Mouse (Mus musculus) adrenal gland, adult 18-20 months (tissue): ENCODE data around the gene Jmjd1c. TPM values are rescaled to one million over a fixed set of nuclear protein-coding genes. Genes with fewer than 3 reads are reported as not detected.

Experiments
- DNase-seq, 2 experiments: peaks; one replicate each; pipeline ENCODE4 v3.0.0; 2021 to 2022; ENCODE audit warnings: low spot score in 2 of 2
- total RNA-seq, 2 experiments: library from RNA; stranded (reverse); gene quantifications; 1 replicate in 1 of 2; 2 replicates in 1 of 2; pipeline ENCODE4 v1.2.3; 2021

Gene Jmjd1c
- total RNA-seq, 2 experiments from 2014 or later: 44.4 to 49.7 TPM

DNA sequence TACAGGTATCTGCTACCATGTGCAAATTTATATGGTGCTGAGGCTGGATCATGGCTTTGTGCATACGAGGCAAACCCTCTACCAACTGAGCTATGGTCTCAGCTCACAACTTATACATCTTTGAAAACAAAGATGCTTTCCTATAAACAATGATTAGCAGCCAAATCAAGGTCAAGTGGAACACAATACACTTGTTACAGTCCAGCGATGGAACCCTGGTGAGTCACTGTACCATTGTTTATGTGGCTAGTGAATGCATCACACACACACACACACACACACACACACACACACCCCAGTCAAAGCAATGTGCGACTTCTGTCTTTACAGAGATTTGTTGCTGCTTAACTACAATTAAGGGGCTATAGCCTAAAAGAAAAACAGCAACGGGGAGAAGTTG, 24.5 kb upstream of the Jmjd1c start:
- no peak for DNase-seq

DNA sequence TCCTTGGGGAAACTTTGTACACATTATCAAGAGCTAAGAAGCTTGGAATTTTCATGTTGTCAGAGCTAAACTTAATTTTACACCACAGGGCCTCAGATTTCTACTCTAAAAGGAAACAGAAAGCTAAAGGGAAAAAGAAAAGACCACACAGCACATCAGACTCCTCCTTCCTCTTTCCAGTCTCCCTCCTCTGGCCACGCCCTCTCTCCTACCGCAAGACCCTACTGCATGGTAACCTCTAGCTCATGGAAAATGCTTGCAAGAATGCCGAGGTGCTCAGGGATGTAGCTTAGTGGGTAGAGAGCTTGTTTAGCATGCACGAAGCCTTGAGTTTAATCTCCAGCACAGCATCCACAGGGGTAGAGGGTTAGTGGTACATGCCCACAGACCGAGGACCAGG, 24.0 kb upstream of the Jmjd1c start:
- DNase-seq: no peak

DNA sequence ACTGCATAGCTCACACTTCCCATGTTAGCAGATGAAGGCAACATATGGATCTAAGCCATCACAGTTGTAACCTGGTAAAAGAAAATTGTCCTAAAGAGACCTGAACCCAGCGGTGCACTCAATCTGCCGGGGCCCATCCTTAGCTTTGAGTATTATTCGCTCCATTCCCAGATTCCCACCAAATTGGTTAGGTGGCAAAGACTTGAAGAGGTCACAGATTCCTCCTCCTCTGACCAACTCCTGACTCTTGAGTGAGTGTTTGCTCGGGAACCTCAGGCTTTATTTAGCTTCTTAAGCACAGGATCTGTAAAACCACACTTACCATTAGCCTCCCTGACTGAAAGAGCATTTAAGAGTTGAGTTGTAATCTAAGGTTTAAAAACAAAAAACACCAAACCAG, 23.3 kb upstream of the Jmjd1c start:
- DNase-seq: no peak

DNA sequence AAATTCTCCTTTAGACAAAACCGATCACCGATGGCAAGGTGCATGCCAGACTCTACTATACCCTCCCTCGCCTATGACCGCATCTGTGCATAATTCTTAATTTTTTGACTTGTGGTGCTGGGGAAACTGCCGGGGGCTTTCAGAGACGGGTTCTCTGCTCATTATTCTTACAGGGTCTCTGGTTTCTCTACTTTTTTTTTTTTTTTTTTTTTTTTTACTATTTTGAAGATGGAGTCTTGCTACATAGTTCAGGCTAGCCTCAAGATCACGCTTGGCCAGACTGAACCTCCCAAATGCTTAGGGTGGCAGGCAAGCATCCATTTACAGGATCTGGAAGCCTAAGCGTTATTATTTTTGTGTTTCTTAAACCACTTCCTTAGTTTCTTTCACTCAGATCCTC, 22.3 kb upstream of the Jmjd1c start:
- no peak for DNase-seq

DNA sequence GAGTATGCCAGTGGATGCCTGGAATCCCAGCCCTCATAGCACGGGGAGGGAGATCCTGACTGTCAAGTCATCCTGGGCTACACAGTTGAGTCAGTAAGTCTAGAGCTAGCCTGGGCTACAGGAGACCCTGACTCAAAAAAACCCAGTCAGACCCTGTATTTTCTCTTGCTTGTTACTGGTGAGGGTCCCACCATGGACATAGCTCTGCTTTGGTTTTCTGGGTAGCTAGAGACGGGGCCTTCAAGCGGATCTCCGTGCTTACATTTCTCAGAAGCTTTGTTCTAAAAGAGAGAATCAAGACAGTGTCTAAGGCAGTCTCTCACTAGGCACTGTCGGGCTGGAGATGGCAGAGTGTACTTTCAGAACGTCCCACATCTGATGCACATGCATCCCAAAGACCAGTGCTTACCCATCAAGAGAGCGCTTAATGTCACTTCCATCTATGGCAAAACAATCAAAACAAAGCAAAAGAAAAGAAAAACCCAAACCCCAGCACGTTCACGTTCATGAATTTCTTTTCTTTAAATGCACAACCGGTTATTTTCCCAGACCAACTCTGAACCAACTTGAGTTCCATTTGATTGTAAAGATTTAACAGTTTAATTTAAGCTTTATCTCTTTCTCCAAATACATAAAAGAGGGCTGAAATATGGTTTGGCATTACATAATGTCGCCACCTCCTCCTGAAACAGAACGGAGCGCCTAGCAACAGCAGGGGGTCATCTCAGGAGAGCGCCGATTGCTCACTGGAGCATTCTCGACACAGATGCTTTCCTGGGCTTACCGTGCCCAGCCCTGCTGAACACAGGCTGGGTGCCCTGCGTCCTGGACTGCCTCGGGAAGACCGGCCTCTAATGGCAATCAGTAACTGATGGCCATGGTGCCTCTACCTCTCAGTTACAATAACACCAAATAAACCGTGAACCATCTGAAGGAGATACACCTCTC, 19.7 kb upstream of the Jmjd1c start:
- DNase-seq: no peak

DNA sequence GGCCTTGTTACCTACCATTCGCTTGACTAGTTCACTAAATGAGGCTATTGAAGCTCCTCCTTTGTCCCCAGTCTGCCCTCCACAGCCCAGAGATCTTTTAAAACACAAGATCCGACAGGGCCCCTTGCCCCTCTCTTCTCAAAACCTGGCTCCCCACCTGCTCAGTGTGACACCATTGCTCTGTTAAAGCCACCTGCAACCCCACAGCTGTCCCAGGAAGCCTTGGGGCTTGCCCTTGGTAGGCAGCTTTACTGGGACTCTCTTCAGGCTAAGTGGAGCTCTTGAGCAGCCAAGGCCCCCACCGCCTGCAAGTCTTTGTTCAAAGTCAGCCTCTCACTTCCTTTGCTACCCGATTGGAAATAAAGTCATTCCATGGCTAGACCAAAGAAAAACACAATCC, 16.9 kb upstream of the Jmjd1c start:
- DNase-seq: no peak

DNA sequence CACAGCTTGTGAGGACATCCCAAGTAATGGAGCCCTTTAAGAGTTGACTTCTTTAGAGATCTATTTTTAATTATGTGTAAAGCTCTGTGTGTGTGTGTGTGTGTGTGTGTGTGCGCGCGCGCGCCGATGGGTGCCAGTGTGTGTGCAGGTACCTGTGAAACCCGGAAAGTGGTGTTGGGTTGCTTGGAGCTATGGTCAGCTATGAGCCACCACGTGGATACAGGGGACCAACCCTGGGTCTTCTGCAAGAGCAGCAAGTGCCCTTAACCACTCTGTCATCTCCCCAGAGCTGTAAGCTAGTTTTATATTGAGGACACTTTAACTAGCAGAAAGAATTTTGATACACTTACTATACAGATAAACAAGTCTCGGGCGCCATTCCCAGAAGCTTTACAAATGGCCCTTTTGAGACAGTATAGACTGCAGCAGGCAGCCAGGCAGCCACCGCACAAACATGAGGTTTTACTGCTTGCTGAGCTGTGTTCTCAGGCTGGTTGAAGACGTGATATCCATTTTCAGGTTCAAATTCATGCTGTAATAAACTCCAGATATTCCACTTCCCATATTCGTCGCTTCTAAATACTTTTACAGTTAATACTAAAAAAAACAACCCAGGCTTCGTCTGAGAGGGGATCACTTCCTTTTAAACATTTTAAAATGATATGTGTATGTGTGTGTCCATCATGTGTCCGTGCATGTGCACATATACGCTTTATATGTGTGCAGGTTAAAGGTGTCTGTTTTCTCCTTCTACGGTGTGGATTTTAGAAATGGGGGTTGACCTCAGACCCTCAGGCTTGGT, 14.5 kb upstream of the Jmjd1c start:
- no peak for DNase-seq

DNA sequence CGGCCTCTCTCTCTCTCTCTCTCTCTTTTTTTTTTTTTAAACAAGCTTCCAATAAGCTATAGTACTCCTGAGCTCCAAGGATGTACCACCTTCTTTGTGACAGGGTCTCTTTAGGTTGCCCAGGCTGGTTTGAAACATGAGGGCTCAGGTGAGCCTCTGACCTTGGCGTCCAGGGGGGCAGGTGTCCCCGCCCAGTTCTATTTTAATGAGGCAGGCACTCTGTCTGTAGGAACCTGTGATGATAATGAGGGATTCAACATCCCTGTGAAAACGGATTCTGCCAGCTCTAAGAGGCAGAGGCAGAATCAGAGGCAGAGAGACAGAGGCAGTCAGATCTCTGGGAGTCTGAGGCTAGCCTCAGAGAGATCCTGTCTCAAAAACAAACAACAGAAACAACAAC, 13.4 kb upstream of the Jmjd1c start:
- DNase-seq: no peak

DNA sequence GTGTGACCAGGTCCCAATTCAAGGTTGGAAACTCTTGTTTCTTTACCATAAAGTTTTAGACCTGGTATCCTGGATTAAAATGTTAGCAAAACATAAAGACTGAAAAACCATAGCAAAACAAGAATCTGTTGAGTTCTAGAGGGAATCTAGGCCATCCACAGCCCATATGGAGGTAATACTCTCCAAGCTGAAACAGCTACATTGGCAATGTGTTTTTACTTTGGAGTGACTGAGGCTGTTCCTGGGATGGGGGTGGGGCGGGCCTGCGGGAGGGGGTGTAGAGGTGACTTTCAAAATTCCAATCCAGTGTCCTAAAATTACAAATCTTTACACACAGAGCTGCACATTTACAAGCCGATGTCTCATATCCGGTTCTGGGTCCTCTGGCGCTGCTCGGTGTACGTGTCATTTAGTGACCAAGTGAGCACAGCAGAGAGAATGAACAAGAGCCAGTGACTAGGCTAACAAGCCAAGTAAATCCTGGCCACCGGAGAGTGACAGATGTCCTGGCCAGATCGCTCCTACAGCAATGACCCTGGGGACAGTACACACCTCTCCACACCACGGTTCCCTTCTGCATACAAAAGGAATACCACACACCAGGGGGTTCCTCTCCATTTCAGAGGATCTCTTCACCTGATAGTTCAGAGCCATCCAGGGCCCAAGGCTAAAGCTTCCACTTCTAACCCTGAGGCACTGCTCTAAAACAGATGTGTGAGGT, 12.3 kb upstream of the Jmjd1c start:
- DNase-seq: no peak

DNA sequence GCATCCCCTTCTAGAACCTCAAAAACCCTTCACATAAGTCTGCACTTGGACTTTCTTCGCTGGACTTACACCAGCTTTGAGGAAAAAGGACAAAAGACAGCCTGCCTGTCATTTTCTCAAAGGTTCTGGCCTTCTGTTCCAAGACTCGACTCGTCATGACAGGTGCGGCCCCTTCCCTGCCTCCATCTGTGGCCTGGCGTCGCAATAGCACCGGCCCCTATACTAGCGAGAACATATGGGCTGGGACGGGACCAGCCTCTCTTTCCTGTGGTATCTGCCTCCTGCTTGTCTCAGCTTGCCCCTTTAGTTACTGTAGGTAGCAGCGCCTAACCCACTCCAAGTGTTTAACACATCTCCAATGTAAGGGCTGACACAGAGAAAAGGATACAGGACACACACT, 10.8 kb upstream of the Jmjd1c start:
- no peak for DNase-seq

DNA sequence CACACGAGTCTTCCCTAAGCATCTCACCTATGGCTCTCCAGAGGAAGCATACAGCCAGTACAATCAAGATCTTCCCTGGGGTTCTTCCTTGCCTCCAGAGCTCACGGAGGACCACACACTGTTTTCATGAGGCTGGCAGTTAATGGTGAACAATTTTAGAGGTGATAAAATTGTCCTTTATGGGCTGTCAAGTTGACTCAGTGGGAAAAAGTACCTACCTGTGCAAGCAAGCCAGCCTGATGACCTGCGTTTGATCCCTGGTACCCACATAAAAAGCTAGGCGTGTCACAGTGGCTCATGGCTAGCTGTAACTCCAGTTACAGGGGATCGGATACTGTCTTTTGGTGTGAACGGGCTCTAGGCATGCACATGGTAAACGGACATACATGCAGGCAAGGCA, 10.0 kb upstream of the Jmjd1c start:
- no peak for DNase-seq

DNA sequence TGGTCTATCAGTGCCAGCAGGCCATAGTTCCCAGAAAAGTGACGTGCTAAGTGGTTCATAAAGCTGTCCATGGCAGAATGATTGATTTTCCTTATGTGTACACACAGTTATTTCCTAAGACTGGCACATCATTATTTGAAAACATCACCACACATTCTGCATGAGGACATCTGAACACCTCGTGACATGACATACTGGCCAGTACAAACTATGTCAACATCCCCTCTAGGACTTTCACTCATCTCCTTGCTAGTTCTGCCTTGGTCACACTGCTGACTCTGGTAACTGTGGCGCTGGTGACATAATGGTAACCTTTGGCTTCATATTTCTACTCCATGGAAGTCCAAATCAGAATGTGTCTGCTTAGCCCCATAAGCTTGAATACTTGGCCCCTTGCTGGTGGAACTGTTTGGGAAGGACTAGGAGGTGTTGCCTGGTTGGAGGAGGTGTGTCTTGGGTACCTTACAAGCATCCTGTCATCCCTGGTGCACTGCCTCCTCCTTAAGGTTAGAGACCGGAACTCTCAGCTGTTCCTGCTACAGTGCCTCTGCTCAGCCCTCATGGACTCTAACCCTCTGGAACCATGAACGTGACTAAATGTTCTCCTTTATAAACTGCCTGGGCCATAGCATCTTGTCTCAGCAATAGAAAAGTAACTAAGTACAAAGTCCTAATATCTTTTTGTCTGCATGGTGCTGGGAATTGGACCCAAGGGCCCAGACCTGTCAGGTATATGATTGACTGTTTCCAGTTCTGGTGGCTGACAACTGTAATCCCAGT, 8.3 kb upstream of the Jmjd1c start:
- no peak for DNase-seq

DNA sequence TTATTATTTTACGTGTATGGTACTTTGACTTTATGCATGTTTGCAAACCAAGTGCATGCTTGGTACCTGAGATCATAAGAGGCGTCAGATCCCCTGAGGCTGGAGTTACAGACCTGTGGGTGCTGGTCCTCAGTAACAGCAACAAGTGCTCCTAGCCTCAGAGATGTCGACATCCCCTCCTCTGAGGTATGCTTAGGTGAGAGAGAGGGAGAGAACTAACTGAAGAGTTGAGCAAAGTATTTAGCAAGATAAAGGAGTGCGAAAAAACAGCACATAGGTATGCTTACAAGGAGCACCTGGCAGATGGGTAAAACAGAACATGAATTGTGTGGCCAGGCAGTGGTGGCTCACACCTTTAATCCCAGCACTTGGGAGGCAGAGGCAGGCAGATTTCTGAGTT, 5.3 kb upstream of the Jmjd1c start:
- no peak for DNase-seq

DNA sequence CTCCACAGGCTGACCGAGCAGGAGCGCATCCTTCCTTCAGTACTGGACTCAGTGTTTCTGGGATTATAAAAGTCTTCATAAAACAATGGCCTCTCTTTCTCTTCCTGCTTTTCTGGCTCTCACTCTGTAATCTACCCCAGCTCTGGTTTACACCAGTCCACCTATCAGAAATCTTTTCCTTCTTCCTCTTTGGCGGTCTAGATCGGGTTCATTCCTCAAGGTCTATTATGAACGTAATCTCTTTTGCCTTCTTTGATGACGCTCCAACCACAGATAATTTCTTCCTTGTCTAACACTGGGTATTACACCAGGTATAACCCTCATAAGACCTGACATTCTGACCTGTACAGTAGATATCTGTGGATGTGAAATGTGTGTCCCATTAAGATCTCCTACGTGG, 1.0 kb upstream of the Jmjd1c start:
- no peak for DNase-seq

DNA sequence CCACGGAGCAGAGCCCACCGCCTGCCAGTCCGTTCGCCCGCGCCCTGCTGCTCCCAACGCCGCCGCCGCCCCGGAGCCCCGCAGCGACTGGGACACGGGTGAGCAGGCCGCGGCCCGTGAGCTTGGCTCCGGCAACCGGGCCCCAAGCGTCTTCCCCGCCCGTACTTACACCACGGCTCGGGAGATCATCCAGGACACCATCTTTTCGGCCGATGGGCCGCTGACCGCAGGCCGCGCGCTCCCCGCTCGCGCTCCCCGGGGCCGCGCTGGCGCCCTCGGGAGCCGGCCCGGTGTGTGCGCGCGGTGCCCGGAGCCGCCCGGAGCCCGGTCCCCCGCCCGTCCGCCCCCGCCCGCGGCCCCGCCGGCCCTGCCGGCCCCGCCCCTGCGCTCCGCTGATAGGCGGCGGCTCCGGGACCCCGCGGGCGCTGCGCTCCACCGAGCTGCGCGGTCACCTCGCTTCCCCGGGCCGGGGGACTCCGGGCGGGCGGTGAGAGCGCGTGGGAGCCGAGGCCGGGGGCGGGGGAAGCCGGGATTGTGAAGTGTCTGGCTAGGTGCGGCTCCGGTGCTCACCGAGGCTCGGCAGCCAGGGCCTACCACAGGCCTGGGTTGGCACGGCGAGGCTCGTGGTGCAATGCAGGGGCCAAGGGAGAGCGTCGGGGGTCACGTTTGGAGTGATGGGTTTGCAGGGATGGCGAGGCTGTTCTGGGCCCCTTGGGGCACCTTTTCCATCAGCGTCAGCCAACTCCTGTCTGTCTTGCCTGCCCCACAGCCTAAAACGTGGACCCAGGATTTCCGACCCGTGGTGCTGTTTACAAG, 904 bp downstream of the Jmjd1c start, which contains the start of gene Reep3:
Gene Reep3, minus strand, starts transcription at position 325 of the 816 bp plus-strand sequence.
- peak; percentile 75 to 81 for DNase-seq

DNA sequence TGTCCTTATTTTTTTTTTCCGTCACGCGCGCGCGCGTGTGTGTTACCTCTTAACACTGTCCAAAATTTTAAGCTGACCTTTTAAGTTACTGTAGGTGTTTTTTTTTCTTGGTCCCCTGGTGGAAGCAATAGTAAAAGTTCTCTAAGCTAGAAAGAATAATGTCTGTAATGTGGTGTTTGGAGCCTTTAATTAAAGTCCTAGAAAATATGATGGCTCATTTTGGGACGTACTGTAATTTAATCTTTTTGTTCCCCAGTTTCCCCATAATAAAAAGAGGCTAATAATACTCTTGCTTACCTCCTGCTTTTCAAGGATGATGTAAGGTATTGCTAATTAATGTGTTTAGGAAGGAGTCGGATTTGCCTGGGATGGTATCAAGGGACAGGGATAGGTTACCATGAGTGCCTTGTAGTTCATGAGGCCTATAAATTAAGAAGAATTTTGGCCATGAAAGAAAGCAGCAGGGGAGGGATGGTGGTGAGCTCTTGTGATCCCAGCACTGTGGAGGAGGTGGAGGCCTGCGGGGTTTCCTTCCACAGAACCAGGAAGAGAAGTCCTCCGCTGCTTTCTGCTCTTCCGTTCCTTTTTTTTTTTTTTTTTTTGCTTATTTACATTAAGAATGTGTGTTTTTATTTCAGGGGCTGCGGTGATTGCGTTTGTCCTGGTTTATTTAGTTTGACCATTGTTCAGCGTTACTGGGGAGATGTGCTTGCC, 1.7 kb downstream of the Jmjd1c start:
- no peak for DNase-seq

DNA sequence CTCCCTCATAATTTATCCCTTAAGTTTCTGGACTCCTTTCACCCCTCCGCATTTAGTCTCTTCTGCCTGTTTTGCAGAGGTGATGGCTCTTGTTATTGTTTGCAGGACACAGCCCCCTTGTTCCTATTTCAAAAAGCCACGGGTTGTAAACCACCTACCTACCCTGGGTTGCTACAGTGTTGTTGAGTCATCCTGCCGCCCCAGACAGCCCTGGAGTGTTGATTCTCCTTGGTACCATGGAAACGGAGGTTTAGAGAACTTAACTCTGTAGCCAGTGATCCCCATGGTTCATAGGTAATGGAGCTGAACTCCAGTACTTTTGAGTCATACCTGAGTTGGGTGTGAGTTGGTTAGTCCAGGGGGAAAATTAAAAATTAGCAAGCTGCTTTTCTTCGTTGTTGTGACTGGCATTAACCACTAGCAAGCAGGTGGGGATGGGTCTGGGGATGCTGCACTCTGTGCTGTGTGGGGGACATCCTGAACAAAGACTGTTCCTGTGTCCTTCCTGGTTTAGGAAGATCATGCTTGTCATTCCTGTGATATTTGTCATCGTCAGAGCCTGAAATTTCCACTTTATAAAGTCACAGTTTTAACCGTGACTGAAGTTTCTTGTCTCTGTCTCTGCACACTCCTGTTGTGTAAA, 2.6 kb downstream of the Jmjd1c start:
- no peak for DNase-seq

DNA sequence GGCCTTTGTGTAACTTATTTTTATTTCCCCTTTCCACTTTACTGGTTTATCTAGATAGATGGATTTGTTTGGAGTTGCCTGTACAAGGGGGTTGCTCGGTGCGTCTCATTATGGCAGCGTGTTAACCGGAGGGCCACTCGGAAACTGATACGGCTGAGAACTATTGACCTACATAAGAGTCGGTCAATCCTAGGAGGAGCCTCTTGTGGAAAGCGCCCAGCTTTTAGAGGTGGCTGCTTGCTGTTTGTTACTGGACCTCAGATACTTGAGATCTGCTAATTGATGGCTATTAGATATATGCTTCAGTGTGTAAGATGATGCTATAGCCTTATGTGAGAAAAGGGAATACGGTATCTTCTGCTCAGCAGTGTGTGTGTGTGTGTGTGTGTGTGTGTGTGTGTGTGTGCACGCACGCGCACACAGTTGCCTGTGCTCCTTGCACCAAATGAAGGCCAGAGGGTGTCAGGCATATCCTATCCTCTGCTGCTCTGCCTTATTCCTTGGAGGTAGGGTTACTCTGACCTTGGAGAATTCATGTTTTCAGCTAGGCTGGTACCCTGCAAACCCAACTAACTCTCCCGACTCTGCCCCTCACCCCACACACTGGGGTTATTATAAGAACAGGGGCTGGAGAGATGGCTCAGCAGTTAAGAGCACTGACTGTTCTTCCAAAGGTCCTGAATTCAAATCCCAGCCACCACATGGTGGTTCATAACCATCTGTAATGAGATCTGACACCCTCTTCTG, 3.4 kb downstream of the Jmjd1c start:
- DNase-seq: no peak
